Mouse (Mus musculus): ENCODE measurements around the gene Glod4. TPM values are rescaled to one million over a fixed set of nuclear protein-coding genes. Genes with fewer than 3 reads are reported as not detected.

Glod4 gene
- polyA plus RNA-seq, 1 experiment from 2014 or later = 138 TPM

GRCm38 (mm10) chr11:76154861-76155260 lies 88.7 kb downstream of the Glod4 start:
- Histone ChIP-seq H3K27ac (no peak overlapping the region), H3K4me1 (no peaks in the 10 kb centered on the region), H3K27me3 (no peaks in the 10 kb centered on the region), H3K4me3 (no peak overlapping the region), H3K36me3 (peaks cover 8% of the 10 kb centered on the region; the same call in 1 of the 2 replicates), H3K9me3 (no peaks in the 10 kb centered on the region), H3K9ac (no peak overlapping the region), H3K4me2 (no peak overlapping the region)
- no peak for ATAC-seq (ENCODE audit: borderline replicate concordance, extremely low read depth, low FRiP score, low TSS enrichment)
- 84% methylated on average over 2 of the region's 2 CpGs for WGBS

GRCm38 (mm10) chr11:76154200-76154599 lies 89.3 kb downstream of the Glod4 start:
- H3K4me2 ChIP-seq = no peak overlapping the region
- H3K27ac ChIP-seq = no peak overlapping the region
- no peak overlapping the region for H3K9ac ChIP-seq
- no peak overlapping the region for H3K4me3 ChIP-seq
- H3K9me3 ChIP-seq = no peaks in the 10 kb centered on the region
- H3K27me3 ChIP-seq = no peaks in the 10 kb centered on the region
- H3K4me1 ChIP-seq = peaks cover 4% of the 10 kb centered on the region; the same call in 1 of the 2 replicates
- peaks cover 8% of the 10 kb centered on the region; the same call in 1 of the 2 replicates for H3K36me3 ChIP-seq
- no peak for ATAC-seq (ENCODE audit: borderline replicate concordance, extremely low read depth, low FRiP score, low TSS enrichment)
- WGBS = 93% methylated on average over 2 of the region's 2 CpGs

GRCm38 (mm10) chr11:76153236-76153951 lies 90.1 kb downstream of the Glod4 start:
- peaks cover 5% of the 10 kb centered on the region; the same call in 1 of the 2 replicates for H3K36me3 ChIP-seq
- H3K9ac ChIP-seq = no peak overlapping the region
- ATAC-seq (ENCODE audit: borderline replicate concordance, extremely low read depth, low FRiP score, low TSS enrichment) = no peak
- no peak overlapping the region for H3K4me3 ChIP-seq
- H3K9me3 ChIP-seq = no peaks in the 10 kb centered on the region
- H3K4me2 ChIP-seq = no peak overlapping the region
- WGBS = 76% methylated on average over 5 of the region's 5 CpGs
- H3K4me1 ChIP-seq = peaks cover 12% of the 10 kb centered on the region
- no peak overlapping the region for H3K27ac ChIP-seq
- no peaks in the 10 kb centered on the region for H3K27me3 ChIP-seq

GRCm38 (mm10) chr11:76150980-76151379 lies 92.5 kb downstream of the Glod4 start:
- Histone ChIP-seq H3K4me3 (no peak overlapping the region), H3K4me2 (no peak overlapping the region), H3K4me1 (peaks cover 27% of the 10 kb centered on the region), H3K27ac (no peak overlapping the region), H3K36me3 (peaks cover 5% of the 10 kb centered on the region; the same call in 1 of the 2 replicates), H3K27me3 (no peaks in the 10 kb centered on the region), H3K9me3 (no peaks in the 10 kb centered on the region), H3K9ac (no peak overlapping the region)
- ATAC-seq (ENCODE audit: borderline replicate concordance, extremely low read depth, low FRiP score, low TSS enrichment) = no peak
- WGBS = 50% methylated on average over 4 of the region's 4 CpGs

- WGBS = 28% methylated on average over 8 of the region's 8 CpGs
- Histone ChIP-seq H3K4me1 (peaks cover 27% of the 10 kb centered on the region), H3K4me2 (peak overlapping the region; percentile 7; the same call in 1 of the 2 replicates), H3K27ac (peak overlapping the region; percentile 76), H3K9ac (no peak overlapping the region), H3K27me3 (no peaks in the 10 kb centered on the region), H3K9me3 (no peaks in the 10 kb centered on the region), H3K36me3 (no peaks in the 10 kb centered on the region), H3K4me3 (no peak overlapping the region)
- ATAC-seq (ENCODE audit: borderline replicate concordance, extremely low read depth, low FRiP score, low TSS enrichment) = 0 out of 2 replicates have a peak, but pooled peaks have one; percentile 46
These were observed 95.2 kb downstream of the Glod4 start for GRCm38 (mm10) chr11:76148055-76149008.

GRCm38 (mm10) chr11:76146187-76147010 lies 97.1 kb downstream of the Glod4 start:
- Histone ChIP-seq H3K9ac (no peak overlapping the region), H3K27me3 (no peaks in the 10 kb centered on the region), H3K27ac (no peak overlapping the region), H3K4me2 (no peak overlapping the region), H3K4me3 (no peak overlapping the region), H3K4me1 (peaks cover 27% of the 10 kb centered on the region), H3K36me3 (no peaks in the 10 kb centered on the region), H3K9me3 (no peaks in the 10 kb centered on the region)
- WGBS = 74% methylated on average over 8 of the region's 8 CpGs
- no peak for ATAC-seq (ENCODE audit: borderline replicate concordance, extremely low read depth, low FRiP score, low TSS enrichment)

- 97% methylated on average over 1 of the region's 1 CpGs for WGBS
- H3K9me3 ChIP-seq = no peaks in the 10 kb centered on the region
- no peak overlapping the region for H3K27ac ChIP-seq
- no peak for ATAC-seq (ENCODE audit: borderline replicate concordance, extremely low read depth, low FRiP score, low TSS enrichment)
- no peaks in the 10 kb centered on the region for H3K36me3 ChIP-seq
- H3K27me3 ChIP-seq = no peaks in the 10 kb centered on the region
- H3K4me2 ChIP-seq = no peak overlapping the region
- H3K9ac ChIP-seq = no peak overlapping the region
- H3K4me3 ChIP-seq = no peak overlapping the region
- H3K4me1 ChIP-seq = peaks cover 27% of the 10 kb centered on the region
These were observed 98.4 kb downstream of the Glod4 start for GRCm38 (mm10) chr11:76145169-76145568.

GRCm38 (mm10) chr11:76144386-76144785 lies 99.1 kb downstream of the Glod4 start:
- 90% methylated on average over 8 of the region's 8 CpGs for WGBS
- no peak overlapping the region for H3K4me3 ChIP-seq
- no peak for ATAC-seq (ENCODE audit: borderline replicate concordance, extremely low read depth, low FRiP score, low TSS enrichment)

GRCm38 (mm10) chr11:76137996-76138395 lies 105.5 kb downstream of the Glod4 start:
- no peak for ATAC-seq (ENCODE audit: borderline replicate concordance, extremely low read depth, low FRiP score, low TSS enrichment)
- Histone ChIP-seq H3K36me3 (peaks cover 18% of the 10 kb centered on the region; the same call in 1 of the 2 replicates), H3K27me3 (no peaks in the 10 kb centered on the region), H3K4me1 (no peaks in the 10 kb centered on the region), H3K9me3 (no peaks in the 10 kb centered on the region), H3K27ac (no peak overlapping the region), H3K4me2 (no peak overlapping the region), H3K9ac (no peak overlapping the region), H3K4me3 (no peak overlapping the region)
- WGBS = 81% methylated on average over 3 of the region's 3 CpGs

More at GRCm38 (mm10) chr11:76144386-76144785, 99.1 kb downstream of the Glod4 start:
- no peaks in the 10 kb centered on the region for H3K27me3 ChIP-seq
- peaks cover 25% of the 10 kb centered on the region for H3K4me1 ChIP-seq
- no peak overlapping the region for H3K27ac ChIP-seq
- H3K9me3 ChIP-seq = no peaks in the 10 kb centered on the region
- H3K4me2 ChIP-seq = no peak overlapping the region
- no peak overlapping the region for H3K9ac ChIP-seq
- H3K36me3 ChIP-seq = no peaks in the 10 kb centered on the region

GRCm38 (mm10) chr11:76135641-76136437 lies 107.7 kb downstream of the Glod4 start:
- Histone ChIP-seq H3K4me3 (no peak overlapping the region), H3K27ac (no peak overlapping the region), H3K9ac (no peak overlapping the region), H3K4me2 (no peak overlapping the region), H3K4me1 (no peaks in the 10 kb centered on the region), H3K27me3 (no peaks in the 10 kb centered on the region), H3K9me3 (no peaks in the 10 kb centered on the region), H3K36me3 (peaks cover 21% of the 10 kb centered on the region; the same call in 1 of the 2 replicates)
- ATAC-seq (ENCODE audit: borderline replicate concordance, extremely low read depth, low FRiP score, low TSS enrichment) = no peak
- WGBS = 77% methylated on average over 7 of the region's 7 CpGs

Data from lung, embryonic 15.5 days (tissue).